Mouse (Mus musculus) neural tube, embryonic 12.5 days (tissue): ENCODE results near the gene Crtc1. TPM values are rescaled to one million over a fixed set of nuclear protein-coding genes. Genes with fewer than 3 reads are reported as not detected.

Experiments
- ATAC-seq: fragments of 200-750 bp; cut with Nextera tagmentation; 2 replicates; pipeline ENCODE4 v1.8.0; 2017; ENCODE audit warnings: low read depth, mild to moderate bottlenecking, moderate TSS enrichment, moderate library complexity; ENCODE audit not compliant: low FRiP score
- H3K27ac ChIP-seq: fragments of 300-500 bp; sonication (generic); 2 replicates; pipeline ENCODE4 v1.5.1; 2016
- H3K27me3 ChIP-seq: fragments of 300-500 bp; sonication (generic); replicated peaks from 2 replicates; pipeline ENCODE4 v1.6.1; 2016; ENCODE audit warnings: mild to moderate bottlenecking
- H3K36me3 ChIP-seq: fragments of 300-500 bp; sonication (generic); 2 replicates; pipeline ENCODE4 v1.6.1; 2016; ENCODE audit warnings: mild to moderate bottlenecking
- H3K4me1 ChIP-seq: fragments of 300-500 bp; sonication (generic); 2 replicates; pipeline ENCODE4 v1.6.1; 2016
- H3K4me2 ChIP-seq: fragments of 300-500 bp; sonication (generic); replicated peaks from 2 replicates; pipeline ENCODE4 v1.6.1; 2016; ENCODE audit warnings: mild to moderate bottlenecking
- H3K4me3 ChIP-seq: fragments of 300-500 bp; sonication (generic); 2 replicates; pipeline ENCODE4 v1.5.1; 2016
- H3K9ac ChIP-seq: fragments of 300-500 bp; sonication (generic); 2 replicates; pipeline ENCODE4 v1.6.1; 2016; ENCODE audit warnings: mild to moderate bottlenecking
- H3K9me3 ChIP-seq: fragments of 300-500 bp; sonication (generic); 2 replicates; pipeline ENCODE4 v1.6.1; 2016; ENCODE audit warnings: mild to moderate bottlenecking
- WGBS: fragments of 180-500 bp; shearing (Covaris S2); methylation state at CpG from one replicate; pipeline ENCODE4 v1.1.7; 2016; 5-methylcytosine and 5-hydroxymethylcytosine counted together
- polyA plus RNA-seq: library from polyadenylated mRNA; unstranded; fragments of >200 nt; fragmentation: Nextera tagmentation; extraction: Ambion mirVana; gene quantifications from 2 replicates; pipeline ENCODE4 v1.2.1, GENCODE M21; 2016

The Crtc1 gene
- polyA plus RNA-seq, 1 experiment from 2014 or later = 24.6 TPM

- 39% methylated on average over 6 of the region's 6 CpGs for WGBS
- no peak overlapping the region for H3K9ac ChIP-seq
- no peak overlapping the region for H3K4me2 ChIP-seq
- H3K27ac ChIP-seq = no peak overlapping the region
- no peaks in the 10 kb centered on the region for H3K36me3 ChIP-seq
- H3K4me1 ChIP-seq = peaks cover 24% of the 10 kb centered on the region
- H3K4me3 ChIP-seq = no peak overlapping the region
- ATAC-seq = no peak
- H3K27me3 ChIP-seq = peaks cover 60% of the 10 kb centered on the region
- H3K9me3 ChIP-seq = no peaks in the 10 kb centered on the region
Observed at GRCm38 (mm10) chr8:70371951-70372350, 67.4 kb downstream of the Crtc1 start.

- peaks cover 45% of the 10 kb centered on the region for H3K27me3 ChIP-seq
- H3K9me3 ChIP-seq = no peaks in the 10 kb centered on the region
- 75% methylated on average over 7 of the region's 7 CpGs for whole genome bisulfite sequencing
- no peak for ATAC-seq
- peaks cover 21% of the 10 kb centered on the region for H3K4me1 ChIP-seq
- no peaks in the 10 kb centered on the region for H3K36me3 ChIP-seq
- H3K9ac ChIP-seq = no peak overlapping the region
- H3K4me3 ChIP-seq = no peak overlapping the region
- no peak overlapping the region for H3K27ac ChIP-seq
- H3K4me2 ChIP-seq = no peak overlapping the region
Observed at GRCm38 (mm10) chr8:70370476-70370875, 68.9 kb downstream of the Crtc1 start.

DNA sequence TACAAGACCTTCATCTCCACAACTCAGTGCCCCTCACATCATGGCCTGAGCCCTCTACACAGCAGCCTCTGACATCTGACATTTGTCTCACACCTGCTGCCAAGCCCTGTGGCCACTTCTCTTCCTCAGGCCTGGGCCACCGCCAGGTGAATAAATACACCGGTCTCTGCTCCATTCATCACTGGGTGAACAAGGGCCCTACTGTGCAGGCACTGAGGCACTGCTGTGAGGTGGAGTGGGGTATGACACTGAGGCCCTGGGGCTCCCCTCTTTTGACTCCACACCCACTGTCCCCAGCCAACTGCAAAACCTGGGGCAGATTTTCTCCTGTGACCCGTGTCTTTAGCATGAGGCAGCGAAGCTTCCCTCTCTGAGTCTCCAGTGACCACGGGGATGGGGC, 72.8 kb downstream of the Crtc1 start:
- H3K4me1 ChIP-seq = no peaks in the 10 kb centered on the region
- H3K36me3 ChIP-seq = no peaks in the 10 kb centered on the region
- peaks cover 6% of the 10 kb centered on the region for H3K27me3 ChIP-seq
- no peaks in the 10 kb centered on the region for H3K9me3 ChIP-seq
- H3K9ac ChIP-seq = no peak overlapping the region
- ATAC-seq = no peak
- no peak overlapping the region for H3K27ac ChIP-seq
- H3K4me3 ChIP-seq = no peak overlapping the region
- no peak overlapping the region for H3K4me2 ChIP-seq
- 65% methylated on average over 5 of the region's 5 CpGs for WGBS

DNA sequence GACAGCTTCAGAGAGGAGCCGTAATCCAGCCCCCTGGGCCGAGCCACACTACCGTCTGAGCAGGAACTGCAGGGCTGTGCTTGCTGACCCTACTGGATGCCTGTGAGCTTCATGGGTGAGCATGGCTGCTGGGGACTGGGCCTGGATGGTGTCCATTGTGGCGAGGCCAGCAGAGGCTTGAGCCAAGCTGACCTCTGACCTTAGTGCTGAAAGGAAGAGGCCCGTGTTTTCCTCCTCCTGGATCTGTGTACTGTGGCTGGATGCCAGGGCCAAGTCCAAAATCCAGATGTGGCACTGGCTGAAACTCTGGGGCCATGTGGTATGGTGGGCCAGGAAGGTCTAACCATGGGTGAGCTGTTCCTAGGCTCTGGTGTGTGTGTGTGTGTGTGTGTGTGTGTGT, 75.3 kb downstream of the Crtc1 start:
- no peak for ATAC-seq
- no peak overlapping the region for H3K4me2 ChIP-seq
- 35% methylated on average over 5 of the region's 5 CpGs for WGBS
- no peaks in the 10 kb centered on the region for H3K4me1 ChIP-seq
- H3K4me3 ChIP-seq = no peak overlapping the region
- H3K9ac ChIP-seq = no peak overlapping the region
- no peaks in the 10 kb centered on the region for H3K27me3 ChIP-seq
- H3K36me3 ChIP-seq = no peaks in the 10 kb centered on the region
- no peak overlapping the region for H3K27ac ChIP-seq
- no peaks in the 10 kb centered on the region for H3K9me3 ChIP-seq

DNA sequence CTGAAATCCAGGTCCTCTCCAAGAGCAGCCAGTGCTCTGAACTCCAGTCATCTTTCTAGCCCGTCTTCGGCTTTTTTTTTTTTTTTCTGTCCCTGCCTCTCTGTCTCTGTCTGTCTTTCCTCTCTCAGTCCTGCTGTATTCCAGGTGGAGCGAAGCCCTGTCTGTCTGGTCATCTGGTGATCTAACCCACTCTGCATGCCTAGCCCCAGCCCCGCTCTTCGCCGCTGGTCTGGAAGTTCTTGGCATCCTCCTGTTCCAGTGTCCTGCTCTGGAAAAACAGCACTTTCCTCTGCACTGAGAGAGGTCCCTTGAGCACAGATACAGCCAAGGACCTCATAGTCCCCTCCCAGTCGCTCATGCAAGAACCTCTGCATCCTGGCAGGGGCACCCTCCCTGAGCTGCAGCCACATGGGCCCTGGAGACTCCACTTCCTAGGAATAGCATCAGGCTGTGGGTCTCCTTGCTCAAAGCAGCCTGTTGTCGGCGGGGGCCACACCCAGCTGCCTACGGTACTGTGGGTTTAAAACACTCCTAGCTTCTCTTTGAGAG, 77.8 kb downstream of the Crtc1 start:
- no peak overlapping the region for H3K4me2 ChIP-seq

DNA sequence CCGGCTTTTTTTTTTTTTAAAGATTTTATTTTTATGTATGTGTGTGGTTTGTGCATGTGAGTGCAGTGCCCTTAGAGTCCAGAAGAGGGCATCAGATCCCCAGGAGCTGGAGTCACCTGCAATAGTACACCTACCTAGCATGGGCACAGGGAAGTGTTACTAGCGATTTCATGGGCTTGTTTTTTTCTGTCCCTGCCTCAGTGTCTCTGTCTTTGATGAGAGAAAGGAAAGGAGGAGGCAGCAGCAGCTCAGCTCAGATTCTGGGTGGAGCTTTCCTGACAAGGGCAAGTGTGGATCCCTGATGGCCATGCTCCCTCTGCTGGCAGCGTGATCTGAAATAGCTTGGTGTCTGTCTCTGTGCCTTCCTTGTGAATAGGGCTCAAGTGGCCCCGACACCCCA, 78.6 kb downstream of the Crtc1 start:
- no peak for ATAC-seq
- Histone ChIP-seq H3K4me2 (no peak overlapping the region), H3K27ac (no peak overlapping the region), H3K4me1 (no peaks in the 10 kb centered on the region), H3K36me3 (no peaks in the 10 kb centered on the region), H3K9me3 (no peaks in the 10 kb centered on the region), H3K27me3 (no peaks in the 10 kb centered on the region), H3K4me3 (no peak overlapping the region), H3K9ac (no peak overlapping the region)
- 49% methylated on average over 4 of the region's 4 CpGs for WGBS

More for the DNA sequence above, 77.8 kb downstream of the Crtc1 start:
- Histone ChIP-seq H3K27me3 (no peaks in the 10 kb centered on the region), H3K9me3 (no peaks in the 10 kb centered on the region), H3K4me1 (no peaks in the 10 kb centered on the region), H3K27ac (no peak overlapping the region), H3K9ac (no peak overlapping the region), H3K4me3 (no peak overlapping the region), H3K36me3 (no peaks in the 10 kb centered on the region)
- 77% methylated on average over 10 of the region's 10 CpGs for WGBS
- ATAC-seq = no peak

DNA sequence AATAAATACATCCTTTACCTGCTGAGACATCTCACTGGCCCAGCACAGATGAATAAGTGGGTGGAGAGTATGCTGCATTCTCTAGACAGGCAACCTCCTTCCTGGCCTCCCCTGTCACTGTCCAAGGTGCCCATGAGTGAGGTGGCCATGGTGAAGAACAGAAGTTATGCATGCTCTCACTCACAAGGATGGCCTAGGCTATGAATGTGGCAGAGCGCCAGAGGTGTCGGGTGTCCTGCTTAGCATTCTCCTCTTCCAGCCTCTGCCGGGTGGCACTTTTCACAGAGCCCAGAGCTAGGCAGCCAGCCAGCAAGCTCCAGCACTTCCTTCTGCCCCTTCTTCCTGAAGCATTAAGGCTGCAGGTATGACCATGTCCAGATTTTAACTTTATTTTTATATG, 80.0 kb downstream of the Crtc1 start:
- no peak overlapping the region for H3K4me3 ChIP-seq
- no peaks in the 10 kb centered on the region for H3K36me3 ChIP-seq
- no peak overlapping the region for H3K4me2 ChIP-seq
- no peaks in the 10 kb centered on the region for H3K4me1 ChIP-seq
- 39% methylated on average over 3 of the region's 3 CpGs for WGBS
- no peaks in the 10 kb centered on the region for H3K9me3 ChIP-seq
- H3K27ac ChIP-seq = no peak overlapping the region
- no peak overlapping the region for H3K9ac ChIP-seq
- ATAC-seq = no peak
- H3K27me3 ChIP-seq = no peaks in the 10 kb centered on the region

GRCm38 (mm10) chr8:70356111-70356510, 83.3 kb downstream of the Crtc1 start:
- H3K4me2 ChIP-seq = no peak overlapping the region
- H3K9ac ChIP-seq = no peak overlapping the region
- whole genome bisulfite sequencing = 81% methylated on average over 1 of the region's 1 CpGs
- no peaks in the 10 kb centered on the region for H3K9me3 ChIP-seq
- no peak for ATAC-seq
- H3K4me1 ChIP-seq = peaks cover 21% of the 10 kb centered on the region
- H3K27ac ChIP-seq = no peak overlapping the region
- no peak overlapping the region for H3K4me3 ChIP-seq
- no peaks in the 10 kb centered on the region for H3K27me3 ChIP-seq
- no peaks in the 10 kb centered on the region for H3K36me3 ChIP-seq

- ATAC-seq = peak; percentile 14; the same call in 1 of the 2 replicates
- Histone ChIP-seq H3K4me2 (peak overlapping the region; percentile 97), H3K9me3 (no peaks in the 10 kb centered on the region), H3K36me3 (peaks cover 9% of the 10 kb centered on the region; the same call in 1 of the 2 replicates), H3K27ac (no peak overlapping the region; the same call in 1 of the 2 replicates), H3K9ac (peak overlapping the region; percentile 97), H3K27me3 (no peaks in the 10 kb centered on the region), H3K4me3 (peak overlapping the region; percentile 98; the same call in 1 of the 2 replicates), H3K4me1 (peaks cover 33% of the 10 kb centered on the region)
- WGBS = 75% methylated on average over 4 of the region's 4 CpGs
Observed at GRCm38 (mm10) chr8:70354004-70354403, 85.4 kb downstream of the Crtc1 start.

- Histone ChIP-seq H3K36me3 (peaks cover 16% of the 10 kb centered on the region), H3K4me3 (peak within 1 kb of the TSS; percentile 98), H3K27me3 (no peaks in the 10 kb centered on the region), H3K4me1 (peaks cover 40% of the 10 kb centered on the region), H3K4me2 (peak within 1 kb of the TSS; percentile 97), H3K9ac (peak within 1 kb of the TSS; percentile 97), H3K9me3 (no peaks in the 10 kb centered on the region), H3K27ac (peak within 1 kb of the TSS; percentile 59)
- ATAC-seq = peak; percentile 88
- under 1% methylated on average over 65 of the region's 69 CpGs for WGBS
Observed at GRCm38 (mm10) chr8:70353194-70353817, 86.1 kb downstream of the Crtc1 start, which contains the start of gene Upf1. Gene Upf1, minus strand, starts transcription at chr8:70353278.

DNA sequence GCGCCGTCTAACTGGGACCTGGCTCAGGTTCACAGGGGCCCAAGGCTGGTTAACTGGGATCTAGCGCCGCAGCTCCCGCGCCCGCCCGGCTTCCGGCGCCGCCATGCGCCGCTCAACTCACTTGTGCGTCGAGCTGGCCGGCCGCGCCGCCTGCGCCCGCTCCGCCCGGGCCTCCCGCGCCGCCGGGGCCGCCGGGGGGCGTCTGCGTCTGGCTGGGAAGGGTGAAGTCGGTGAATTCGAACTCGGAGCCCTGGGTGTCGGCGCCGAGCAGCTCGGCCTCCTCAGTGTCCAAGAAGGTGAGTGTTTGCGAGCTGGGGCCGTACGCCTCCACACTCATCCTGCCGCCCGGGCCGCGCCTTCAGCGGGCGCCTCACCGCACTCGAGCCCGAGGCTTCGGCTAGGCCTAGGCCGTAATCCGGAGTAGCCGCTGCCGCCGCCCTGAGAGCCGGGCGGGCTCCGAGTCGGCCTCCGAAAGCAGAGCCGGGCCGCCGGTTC, 86.7 kb downstream of the Crtc1 start:
- WGBS = under 1% methylated on average over 64 of the region's 64 CpGs
- ATAC-seq = peak; percentile 51
- Histone ChIP-seq H3K4me1 (peaks cover 42% of the 10 kb centered on the region), H3K9me3 (no peaks in the 10 kb centered on the region), H3K36me3 (peaks cover 17% of the 10 kb centered on the region), H3K4me3 (peak overlapping the region; percentile 98), H3K27ac (peak overlapping the region; percentile 59), H3K27me3 (no peaks in the 10 kb centered on the region), H3K9ac (peak overlapping the region; percentile 97), H3K4me2 (peak overlapping the region; percentile 97)

- Histone ChIP-seq H3K4me1 (peaks cover 42% of the 10 kb centered on the region), H3K9ac (peak overlapping the region; percentile 97), H3K9me3 (no peaks in the 10 kb centered on the region), H3K36me3 (peaks cover 17% of the 10 kb centered on the region), H3K27ac (no peak overlapping the region), H3K4me2 (peak overlapping the region; percentile 97), H3K27me3 (no peaks in the 10 kb centered on the region), H3K4me3 (peak overlapping the region; percentile 98)
- no peak for ATAC-seq
- WGBS = 32% methylated on average over 3 of the region's 3 CpGs
Observed at GRCm38 (mm10) chr8:70352000-70352384, 87.4 kb downstream of the Crtc1 start.
